Mouse (Mus musculus): ENCODE data around the gene Ppp1r26.

Ppp1r26 gene

DNA sequence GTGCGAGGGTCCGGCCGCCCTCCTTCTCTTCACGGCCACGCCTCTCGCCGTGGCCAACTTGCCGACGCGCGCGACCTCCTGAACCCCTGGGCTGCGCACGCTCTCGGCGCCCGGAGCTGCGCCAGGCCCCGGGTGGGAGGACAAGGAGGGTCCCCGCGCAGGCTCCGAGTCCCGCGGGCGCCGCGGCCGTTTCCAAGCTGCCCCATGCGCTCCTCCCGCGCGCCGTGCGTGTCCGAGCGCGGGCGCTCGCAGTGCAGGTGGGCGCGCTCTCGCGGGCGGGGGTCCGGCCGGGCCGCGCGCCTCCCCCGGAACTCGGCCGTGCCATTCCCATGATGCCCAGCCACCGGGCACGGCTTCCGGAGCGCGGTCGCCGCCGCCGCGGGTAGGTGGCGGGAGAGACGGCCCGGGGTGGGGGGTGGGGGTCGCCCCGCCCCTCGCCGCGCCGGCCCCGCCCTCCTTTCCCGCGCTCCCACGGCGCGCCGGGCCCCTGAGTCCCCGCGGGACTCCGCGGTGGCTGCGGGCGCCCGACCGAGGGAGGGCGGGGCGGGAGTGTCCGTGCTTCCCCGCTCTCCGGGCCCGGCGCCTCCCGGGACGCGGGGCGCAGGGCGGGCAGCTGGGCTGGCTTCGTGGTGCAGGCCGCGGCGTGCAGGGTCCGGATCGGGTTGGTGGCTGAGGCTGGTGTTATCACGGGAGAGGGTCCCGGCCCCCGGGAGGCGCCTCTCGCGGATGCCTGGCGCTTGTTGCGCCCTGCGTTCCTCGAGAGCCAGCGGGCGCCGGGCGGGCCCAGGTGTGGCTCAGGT, at the start of gene Ppp1r26:
Ppp1r26 (plus strand) TSS at position 286 of the 800 bp plus-strand sequence.
- DNase-seq = peak; percentile 42

DNA sequence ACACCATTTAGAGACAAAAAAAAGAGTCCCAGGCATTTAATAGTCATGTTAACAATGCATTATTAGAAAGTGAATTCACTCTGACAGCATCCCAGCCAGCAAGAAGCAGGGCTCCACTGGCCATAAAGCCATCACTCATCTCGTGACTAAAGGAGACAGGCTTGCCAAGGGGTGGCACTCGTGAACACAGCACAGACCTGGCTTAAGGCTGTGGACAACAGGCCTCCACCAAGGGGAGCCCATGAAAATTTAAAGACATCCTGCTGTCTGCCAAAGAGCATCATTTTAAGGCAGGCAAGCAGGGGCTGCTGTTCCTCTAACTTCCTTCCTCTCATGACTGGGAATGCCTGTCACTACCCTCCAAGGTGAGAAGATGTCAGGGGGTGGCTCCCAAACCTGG, 49.7 kb upstream of the Ppp1r26 start:
- DNase-seq = no peak

DNA sequence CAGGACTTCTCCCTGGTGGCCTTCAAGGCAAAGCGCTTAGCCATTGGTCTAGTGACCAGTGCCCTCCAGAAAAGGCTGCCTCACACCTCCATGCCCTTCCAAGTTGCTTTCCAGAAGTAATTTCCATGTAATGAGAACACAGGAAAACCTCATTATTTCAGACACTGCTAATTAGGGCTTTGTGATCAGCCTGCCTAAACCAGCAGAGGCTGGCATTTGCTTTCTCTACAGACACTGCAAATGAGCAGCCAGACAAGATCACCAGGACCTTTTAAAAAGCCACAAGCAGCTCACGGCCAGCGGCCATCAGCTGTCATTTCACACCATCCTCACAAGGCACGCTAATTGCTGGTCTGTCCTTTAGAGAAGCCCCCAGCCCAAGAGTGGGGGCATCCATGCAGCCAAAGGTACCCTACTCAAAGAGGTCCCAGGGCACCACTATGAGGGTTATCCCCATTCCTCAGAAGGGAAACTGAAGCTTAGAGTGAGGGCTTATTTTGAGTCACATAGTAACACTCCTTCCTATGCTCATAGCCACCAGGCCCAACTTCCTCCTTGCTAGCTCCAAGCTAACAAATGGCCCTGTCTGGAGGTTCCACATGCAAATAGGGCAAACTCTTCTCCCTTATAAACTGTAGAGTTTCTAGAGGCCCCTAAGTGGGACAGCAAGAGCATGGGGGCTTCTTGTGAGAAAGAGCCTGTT, 49.0 kb upstream of the Ppp1r26 start:
- DNase-seq = no peak

DNA sequence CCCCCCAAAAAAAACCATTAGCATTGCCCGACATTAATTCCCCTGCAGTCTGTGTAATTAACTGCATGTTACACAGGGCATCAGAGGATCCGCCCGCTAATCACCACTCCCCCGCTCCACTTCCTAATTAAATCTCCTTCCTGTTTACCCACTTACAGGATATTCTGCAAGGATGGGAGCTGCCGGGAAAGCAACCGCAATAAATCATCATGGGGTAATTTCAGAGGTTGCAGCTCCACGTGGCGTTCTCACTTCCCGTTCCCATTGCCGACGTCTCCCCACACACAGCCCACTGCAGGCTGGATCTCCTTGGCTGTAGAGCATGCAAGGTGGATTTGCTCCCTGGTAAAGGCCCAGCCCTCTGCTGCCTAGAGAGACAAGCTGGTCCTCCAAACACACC, 45.0 kb upstream of the Ppp1r26 start:
- DNase-seq = no peak

DNA sequence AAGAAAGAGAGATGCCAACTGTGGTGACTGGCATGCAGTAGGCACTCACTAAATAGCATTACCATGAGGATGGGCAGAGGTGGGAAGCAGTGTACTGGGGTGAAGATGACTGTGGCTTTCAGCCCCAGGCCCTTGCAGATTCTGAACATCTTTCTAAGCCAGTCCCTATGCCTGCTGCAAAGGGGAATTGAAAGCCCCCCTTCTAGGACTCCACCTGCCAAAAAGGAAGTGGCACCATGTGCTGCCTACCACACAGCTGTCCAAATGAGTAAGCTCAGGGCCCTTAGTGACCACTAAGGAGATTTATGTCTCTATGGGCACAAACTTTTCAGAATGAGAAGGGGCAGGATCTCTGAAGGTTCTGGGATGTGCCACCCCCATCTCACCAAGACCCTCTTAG, 44.5 kb upstream of the Ppp1r26 start:
- DNase-seq = no peak

DNA sequence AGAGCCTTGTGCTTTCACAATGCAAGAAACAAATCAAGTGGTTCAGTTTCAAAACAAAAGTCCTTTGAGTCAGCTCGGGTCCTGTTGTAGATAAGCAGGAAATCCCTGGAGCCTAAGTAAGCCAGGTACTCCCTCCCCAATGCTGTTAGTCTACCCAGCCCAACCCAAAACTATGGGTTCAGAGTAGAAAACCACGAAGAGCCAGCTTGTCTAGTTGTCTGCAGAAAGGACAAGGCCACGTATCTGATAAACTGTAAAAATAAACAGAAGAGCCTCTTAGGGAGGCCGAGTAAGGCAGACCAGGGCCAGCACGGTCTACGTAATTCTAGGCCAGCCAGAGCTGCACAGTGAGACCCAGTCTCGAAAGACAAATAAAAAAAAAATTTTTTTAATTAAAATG, 38.8 kb upstream of the Ppp1r26 start:
- no peak for DNase-seq

DNA sequence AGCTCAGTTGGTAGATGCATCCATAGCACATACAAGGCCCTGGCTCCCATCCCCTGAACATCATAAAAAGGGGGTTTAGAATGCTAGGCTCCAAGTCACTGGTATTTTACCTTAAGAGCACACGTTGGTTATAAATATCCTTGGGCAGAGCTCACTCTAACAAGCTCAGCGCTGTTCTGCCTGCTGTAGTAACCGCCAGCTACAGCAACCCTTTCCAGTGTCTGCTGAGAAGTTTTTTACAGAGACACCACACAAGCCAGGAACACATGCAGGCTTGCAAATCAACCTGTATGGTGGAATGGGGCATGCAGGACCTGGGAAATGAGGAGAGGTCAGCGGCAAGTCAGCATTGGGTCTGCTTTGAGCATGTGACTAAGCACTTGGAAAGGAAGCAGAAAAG, 37.5 kb upstream of the Ppp1r26 start:
- DNase-seq = no peak

DNA sequence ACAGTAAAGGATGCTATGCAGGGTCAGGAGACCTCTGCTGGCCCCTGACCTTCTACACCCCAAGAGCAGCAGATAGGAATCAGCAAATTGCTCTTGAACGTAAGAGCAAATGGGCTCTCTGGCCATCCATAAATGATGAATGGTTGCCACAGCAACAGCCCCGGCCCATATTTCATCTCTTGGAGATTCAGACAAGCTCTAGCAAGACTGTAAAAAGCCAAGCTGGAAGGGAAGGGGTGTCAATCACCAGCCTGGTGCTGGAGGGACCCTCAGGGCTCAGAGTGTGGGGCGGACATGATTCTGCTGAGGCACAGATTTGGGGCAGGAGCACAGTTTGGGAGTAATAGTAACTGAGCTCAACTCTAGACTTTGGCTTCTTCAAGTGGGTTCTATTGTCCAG, 37.0 kb upstream of the Ppp1r26 start:
- DNase-seq = no peak

DNA sequence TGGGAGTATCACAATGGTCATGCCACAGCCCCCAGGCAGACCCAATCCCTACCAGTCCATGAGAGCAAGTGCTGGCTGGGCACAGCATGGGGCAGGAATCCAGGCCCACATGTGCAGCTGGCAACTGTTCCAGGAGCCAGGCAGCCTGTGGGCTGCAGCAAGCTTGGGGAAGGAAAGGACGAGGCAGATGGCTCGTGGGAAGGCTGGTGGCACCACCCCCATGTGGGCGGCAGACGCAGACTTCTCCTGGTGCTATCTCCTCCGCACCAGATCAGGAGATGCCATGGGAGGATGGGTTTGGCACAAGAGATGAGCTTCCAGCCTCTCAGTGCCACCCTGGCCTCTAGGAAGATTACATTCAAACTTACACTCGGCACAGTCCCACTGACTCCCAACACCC, 33.7 kb upstream of the Ppp1r26 start:
- DNase-seq = no peak

DNA sequence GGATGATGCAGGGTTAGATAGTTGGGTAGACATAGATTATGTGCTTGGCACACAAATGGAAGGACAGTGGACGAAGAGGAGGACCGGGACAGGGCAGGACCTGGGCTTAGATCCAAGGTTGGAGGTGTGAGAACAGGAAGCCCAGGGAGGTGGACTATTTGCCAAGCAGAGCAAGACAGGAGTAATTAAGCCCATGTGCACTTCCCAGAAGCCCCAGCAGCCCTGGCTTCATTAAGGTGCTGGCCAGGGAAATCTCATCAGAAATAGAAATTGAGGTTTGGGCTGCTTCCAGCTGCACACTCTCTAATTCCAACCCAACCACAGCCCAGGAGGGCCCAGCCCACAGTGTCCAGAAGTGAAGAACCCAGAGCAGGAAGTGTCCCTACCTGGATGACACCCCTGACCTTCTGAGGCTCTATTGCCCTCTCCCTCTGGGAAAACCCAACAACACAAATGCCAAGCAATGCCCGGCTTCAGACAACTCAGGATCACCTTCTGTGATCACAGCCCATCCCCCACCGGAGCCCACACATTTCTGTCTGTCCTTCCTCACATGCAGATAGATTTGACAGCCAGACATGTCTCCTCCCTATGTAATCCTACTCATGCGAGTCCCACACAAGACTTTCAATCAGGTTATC, 32.4 kb upstream of the Ppp1r26 start:
- no peak for DNase-seq

DNA sequence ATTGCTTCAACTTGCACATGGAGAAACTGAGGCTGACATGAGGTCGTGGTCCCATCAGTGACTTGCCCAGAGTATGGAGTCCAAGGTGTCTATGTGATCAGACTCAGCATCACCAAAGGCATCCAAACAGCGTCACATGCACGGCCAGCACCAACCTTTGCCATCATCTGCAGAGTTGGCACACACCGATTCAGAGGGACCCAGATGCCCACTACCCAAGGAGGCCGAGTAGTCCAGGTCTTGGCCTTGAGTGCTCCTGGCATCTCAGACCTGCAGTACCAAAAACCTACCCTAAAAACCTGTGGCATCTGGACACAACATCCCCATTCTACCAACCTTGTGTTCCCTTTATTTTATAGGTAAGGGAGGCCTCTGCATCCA, 31.9 kb upstream of the Ppp1r26 start:
- no peak for DNase-seq

DNA sequence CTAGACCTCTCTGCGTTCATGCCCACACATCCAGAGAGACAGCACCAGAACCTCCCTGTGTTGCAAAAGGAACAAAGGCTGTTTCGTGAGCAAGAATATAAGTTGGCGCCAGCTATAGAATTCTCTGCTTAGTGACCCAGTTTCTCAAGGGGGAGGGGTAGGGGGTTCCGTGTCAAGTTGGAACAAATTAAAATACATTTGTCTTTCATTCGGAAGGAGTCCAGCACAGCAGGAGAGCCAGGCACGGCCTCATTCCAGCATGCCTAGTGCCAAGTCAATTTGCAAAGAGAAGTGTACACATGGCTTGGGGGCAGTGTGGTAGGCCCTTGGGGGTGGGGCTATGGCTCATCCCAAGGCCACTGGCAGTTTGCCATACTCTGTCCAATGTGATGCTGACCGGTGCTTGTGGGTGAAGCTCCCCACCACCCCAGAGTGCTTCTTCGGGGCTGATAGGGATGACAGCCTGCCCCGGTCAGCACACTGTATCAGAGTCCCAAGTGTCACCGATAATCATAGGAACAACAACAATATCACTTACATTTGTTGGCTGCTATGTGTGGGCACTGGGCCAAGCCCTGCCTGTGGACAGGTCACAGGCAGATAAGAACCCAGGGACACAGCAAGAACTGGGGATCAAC, 31.1 kb upstream of the Ppp1r26 start:
- no peak for DNase-seq

DNA sequence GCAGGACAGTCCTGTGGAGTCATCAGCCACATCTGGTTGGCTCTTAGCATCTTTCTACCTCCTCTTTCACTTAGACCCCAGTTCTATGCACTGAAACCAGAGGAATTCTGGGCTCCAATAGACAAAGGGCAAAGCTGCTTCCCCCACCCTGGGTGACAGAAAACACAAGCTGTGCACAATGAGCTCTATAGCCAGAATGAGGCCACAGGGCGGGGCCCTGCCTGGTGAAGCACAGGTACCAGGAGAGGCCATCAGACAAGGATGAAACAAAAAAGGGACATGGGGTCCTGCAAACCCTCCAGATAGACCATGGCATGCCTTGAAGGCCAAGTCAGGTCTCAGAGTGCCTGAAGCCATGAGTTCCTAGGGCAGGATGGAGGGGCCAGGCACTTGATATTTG, 30.1 kb upstream of the Ppp1r26 start:
- DNase-seq = no peak

DNA sequence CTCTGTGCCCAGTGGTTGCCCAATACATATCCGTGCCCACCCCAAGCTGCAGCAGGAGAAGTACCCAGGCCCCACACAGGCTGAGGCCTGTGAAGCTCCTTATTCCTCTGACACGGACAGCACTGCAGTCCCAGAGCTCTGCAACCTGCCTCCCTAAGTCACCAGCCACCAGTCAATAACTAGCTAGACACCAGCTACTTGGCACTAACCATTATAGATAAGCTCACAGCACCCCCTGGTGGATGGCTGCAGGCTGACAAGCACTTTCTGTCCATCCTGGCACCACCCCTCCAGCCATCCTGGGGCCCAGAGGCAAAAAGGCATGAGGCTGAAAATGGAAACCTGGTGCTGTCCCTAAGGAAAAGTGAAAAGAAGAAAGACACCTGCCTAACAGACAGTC, 28.6 kb upstream of the Ppp1r26 start:
- DNase-seq = peak; percentile 90

DNA sequence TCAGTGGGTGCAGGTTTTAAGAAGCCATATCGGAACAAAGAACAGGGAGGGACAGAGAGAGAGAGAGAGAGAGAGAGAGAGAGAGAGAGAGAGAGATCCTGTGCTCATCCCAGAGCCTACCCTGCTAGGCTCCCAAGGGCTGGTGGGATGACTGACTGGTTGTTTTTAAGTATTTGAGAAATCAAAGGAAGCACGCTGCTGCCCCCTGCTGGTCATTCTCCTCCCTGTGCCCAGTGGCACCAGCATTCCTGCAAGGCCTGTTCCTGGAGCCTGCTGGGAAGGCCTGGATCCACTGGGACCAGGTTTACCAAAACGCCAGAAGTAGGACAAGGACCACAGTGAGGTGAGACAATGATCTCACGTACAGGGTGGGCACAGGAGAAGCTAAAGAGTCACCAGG, 26.7 kb upstream of the Ppp1r26 start:
- DNase-seq = peak; percentile 82

DNA sequence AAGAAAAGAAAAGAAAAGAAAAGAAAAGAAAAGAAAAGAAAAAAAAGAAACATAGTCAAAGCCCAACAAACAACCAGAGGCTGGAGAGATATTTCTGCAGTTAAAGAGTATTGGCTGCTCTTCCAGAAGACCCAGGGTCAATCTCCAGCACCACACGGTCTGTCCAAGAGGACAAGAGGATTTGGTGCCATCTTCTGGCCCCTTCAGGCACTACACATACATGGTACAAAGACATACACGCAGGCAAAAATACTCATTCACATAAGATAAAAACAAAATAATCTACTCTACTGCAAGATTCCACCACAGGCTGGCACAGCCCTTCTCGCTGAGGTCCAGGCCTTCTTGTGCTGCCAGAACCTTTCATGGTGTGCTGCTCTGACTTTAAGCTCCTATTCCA, 23.4 kb upstream of the Ppp1r26 start:
- DNase-seq = peak; percentile 76

DNA sequence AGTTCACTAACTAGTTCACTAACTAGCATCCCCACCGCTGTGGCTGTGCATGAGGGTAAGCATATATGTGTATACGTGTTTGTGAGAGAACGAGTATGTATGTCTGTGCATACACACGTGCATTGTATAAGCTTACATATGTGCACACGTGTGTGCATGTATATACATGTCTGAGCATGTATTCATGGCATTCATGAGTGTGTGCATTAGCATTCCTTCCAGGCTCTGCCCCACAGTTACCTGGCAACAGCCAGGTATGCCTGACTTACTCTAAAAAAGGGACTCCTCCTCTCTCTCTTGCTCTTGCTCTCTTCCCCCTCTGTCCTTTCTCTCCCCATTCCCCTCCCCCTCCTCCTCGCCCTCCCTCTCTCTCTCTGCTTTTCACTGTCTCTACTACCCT, 19.4 kb upstream of the Ppp1r26 start:
- DNase-seq = no peak

DNA sequence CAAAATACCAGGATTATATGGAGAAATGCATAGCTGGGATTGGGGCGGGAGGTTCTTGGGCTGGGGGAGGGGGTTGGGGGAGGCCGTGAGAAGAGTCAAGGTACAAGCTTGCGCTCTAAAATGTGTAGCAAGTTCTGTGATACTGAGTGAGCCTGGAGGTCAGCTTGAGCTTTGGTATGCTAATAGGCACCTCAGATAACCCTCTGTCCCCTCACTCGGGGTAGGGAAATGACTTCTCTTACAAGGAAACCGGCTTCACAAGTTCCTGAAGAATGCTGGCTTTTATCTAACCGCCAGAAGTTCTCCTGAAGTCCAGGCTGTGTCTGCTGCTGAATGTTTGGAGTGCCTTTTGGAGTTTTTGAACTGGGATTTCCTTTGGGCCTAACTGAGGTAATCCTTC, 15.8 kb upstream of the Ppp1r26 start:
- no peak for DNase-seq

DNA sequence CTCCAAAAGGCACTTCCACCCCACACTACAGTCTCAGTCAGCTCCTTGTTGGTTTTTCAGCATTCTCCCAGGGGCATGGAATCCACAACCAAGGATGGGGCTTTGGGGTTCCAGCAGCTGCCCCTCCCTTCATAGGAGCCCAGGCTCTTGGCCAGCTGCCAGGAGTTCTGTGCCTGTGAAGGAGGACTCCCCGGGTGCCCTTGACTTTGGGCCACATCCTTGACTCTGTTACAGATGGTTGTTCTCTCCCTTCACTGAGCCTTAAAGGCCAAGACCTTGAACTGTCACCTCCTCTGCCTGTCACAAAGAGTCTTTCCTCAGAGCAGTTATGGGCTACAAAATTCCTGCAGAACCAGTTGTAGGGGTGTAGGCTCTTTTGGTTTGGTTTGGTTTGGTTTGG, 13.8 kb upstream of the Ppp1r26 start:
- DNase-seq = no peak

DNA sequence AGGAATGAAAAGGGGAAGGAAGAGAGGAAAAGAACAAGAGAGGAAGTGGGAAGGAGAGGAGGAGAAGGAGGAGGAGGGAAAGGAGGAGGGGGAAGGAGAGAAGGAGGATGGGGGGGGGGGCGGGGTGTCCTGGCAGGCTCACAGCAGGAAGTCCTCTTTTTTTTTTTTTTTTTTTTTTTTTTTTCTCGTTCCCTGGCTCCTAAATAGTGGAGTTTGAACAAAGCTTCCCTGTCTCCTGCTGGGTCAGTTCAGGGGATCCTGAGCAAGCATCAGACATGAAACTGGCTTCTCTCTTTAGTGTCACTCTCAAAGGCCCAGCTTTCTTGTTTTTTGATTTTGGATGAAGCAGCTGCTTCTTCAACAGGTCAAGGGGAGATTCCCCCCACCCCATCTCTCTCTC, 13.1 kb upstream of the Ppp1r26 start:
- DNase-seq = no peak

DNA sequence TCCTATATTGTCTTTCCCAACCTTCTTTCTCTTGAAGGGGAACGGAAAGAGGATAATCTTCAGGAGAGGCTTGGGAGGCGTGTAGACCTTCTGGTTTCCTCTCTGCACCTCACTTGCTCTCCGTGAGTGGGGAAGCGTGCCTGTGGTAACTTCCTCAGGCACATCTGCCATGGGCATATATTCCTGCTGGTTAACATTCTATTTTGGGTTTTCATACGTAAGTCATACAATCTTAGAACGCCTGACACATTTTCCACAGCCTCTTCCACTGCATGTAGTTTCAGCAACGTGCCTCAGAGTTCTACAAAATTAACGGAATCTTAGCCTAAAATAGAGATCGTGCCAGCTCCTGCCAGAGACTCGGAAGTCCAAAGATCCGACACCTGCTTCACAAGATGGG, 11.2 kb upstream of the Ppp1r26 start:
- DNase-seq = no peak

DNA sequence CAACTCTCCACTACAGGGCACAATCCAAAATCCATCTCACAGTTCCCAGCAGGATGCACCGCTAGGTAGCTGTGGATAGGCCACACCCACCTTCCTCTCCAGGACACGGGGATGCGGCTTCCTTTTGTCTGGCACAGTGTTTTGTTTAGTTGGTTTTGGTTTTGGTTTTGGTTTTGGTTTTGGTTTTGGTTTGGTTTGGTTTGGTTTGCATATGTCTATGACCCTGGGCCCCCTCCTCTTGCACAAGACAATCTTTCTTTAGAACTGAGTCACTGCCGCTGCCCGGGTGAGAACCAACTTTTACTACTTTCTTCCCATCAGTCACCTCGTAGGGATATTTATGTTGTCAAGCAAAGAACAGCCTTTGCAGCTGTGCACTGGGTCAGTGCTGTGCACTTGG, 5.8 kb upstream of the Ppp1r26 start:
- DNase-seq = no peak

DNA sequence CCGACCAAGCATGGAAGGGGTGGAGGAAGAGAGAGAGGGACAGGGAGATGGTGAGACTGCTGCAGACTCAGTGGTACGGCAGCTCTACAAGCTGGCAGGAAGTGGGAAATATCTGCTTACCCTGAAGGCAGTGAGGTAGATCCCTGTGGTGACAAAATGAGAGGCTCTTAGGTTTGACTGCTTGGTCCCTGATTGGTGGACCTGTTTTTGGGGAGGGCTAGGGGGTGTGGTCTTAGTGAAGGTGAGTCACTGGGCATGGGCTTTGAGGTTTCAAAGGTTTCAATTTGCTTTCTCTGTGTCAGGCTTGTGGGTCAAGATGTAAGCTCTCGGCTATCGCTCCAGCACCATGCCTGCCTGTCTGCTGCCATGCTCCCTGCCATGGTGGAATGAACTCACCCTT, 1.5 kb upstream of the Ppp1r26 start:
- no peak for DNase-seq

DNA sequence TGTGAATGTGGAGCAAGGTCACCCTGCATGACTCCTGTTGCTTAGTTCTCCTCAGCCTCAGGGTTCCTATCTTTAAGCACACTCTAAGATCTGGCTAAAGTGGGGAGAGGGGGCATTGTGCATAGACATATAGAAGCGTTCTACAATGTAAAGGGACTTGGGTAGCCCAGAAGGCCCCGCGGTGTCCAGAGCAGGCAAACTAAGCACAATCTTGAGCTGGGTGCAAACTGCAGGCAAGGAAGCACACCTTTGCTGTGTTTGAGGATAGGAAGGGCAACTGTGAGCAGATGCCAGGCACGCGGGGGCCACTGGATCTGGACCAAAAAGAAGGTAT, 452 bp upstream of the Ppp1r26 start:
- DNase-seq = no peak
